Mouse (Mus musculus) frontal cortex, postnatal 14 days (tissue): Measurements from ENCODE around the gene Atxn7l3b.
"Not testable (repeated sequence)": the region's sequence is repeated elsewhere in the genome, so short reads cannot be mapped to it uniquely, and the experiment has no call there.

Experiments used
- DNase-seq, 2 experiments: peaks; one replicate each; pipeline ENCODE4 v3.0.0; 2022; ENCODE audit warnings: low spot score in 2 of 2

Atxn7l3b gene

GRCm38 (mm10) chr10:112928452-112929221, at the start of gene Atxn7l3b:
Gene Atxn7l3b, minus strand, starts transcription at chr10:112929001.
- DNase-seq: peak; percentile 88 to 94

- DNase-seq: no peak
Observed at GRCm38 (mm10) chr10:112977586-112977985, 48.8 kb upstream of the Atxn7l3b start.

- DNase-seq: no peak
Observed at GRCm38 (mm10) chr10:112973286-112974026, 44.7 kb upstream of the Atxn7l3b start.

- no peak for DNase-seq
Observed at GRCm38 (mm10) chr10:112970002-112970589, 41.3 kb upstream of the Atxn7l3b start.

- no peak for DNase-seq
Observed at GRCm38 (mm10) chr10:112967578-112967977, 38.8 kb upstream of the Atxn7l3b start.

- DNase-seq: not testable (repeated sequence)
Observed at GRCm38 (mm10) chr10:112962216-112962615, 33.4 kb upstream of the Atxn7l3b start.

GRCm38 (mm10) chr10:112954140-112954539, 25.3 kb upstream of the Atxn7l3b start:
- DNase-seq: no peak

- no peak for DNase-seq
Observed at GRCm38 (mm10) chr10:112948453-112948852, 19.7 kb upstream of the Atxn7l3b start.

- no peak for DNase-seq
Observed at GRCm38 (mm10) chr10:112929222-112929615, 418 bp upstream of the Atxn7l3b start.

GRCm38 (mm10) chr10:112926961-112927360, 1.8 kb downstream of the Atxn7l3b start:
- no peak for DNase-seq

GRCm38 (mm10) chr10:112926271-112926670, 2.5 kb downstream of the Atxn7l3b start:
- DNase-seq: no peak

- DNase-seq: no peak
Observed at GRCm38 (mm10) chr10:112916575-112917190, 12.1 kb downstream of the Atxn7l3b start.

- no peak for DNase-seq
Observed at GRCm38 (mm10) chr10:112900243-112900642, 28.6 kb downstream of the Atxn7l3b start.

GRCm38 (mm10) chr10:112899796-112900195, 29.0 kb downstream of the Atxn7l3b start:
- no peak for DNase-seq

GRCm38 (mm10) chr10:112896636-112897035, 32.2 kb downstream of the Atxn7l3b start:
- no peak for DNase-seq

GRCm38 (mm10) chr10:112893622-112894252, 35.1 kb downstream of the Atxn7l3b start:
- DNase-seq: no peak

GRCm38 (mm10) chr10:112884064-112884463, 44.7 kb downstream of the Atxn7l3b start:
- DNase-seq: no peak

- no peak for DNase-seq
Observed at GRCm38 (mm10) chr10:112883688-112884004, 45.2 kb downstream of the Atxn7l3b start.

- no peak for DNase-seq
Observed at GRCm38 (mm10) chr10:112882789-112883687, 45.8 kb downstream of the Atxn7l3b start.

- no peak for DNase-seq
Observed at GRCm38 (mm10) chr10:112882149-112882548, 46.7 kb downstream of the Atxn7l3b start.
